Mouse (Mus musculus): ENCODE results near the gene Fasn.
A peak's percentile ranks its signal among the peaks of the same experiment; 100 is the strongest.

Gene Fasn

GRCm38 (mm10) chr11:120826016-120826953 is 1.9 kb upstream of the Fasn start:
- DNase-seq: no peak

GRCm38 (mm10) chr11:120825289-120825863 is 1.0 kb upstream of the Fasn start:
- peak in 1 of 2 experiments; percentile 14 for DNase-seq

- no peak for DNase-seq
Observed at GRCm38 (mm10) chr11:120824787-120825288, 491 bp upstream of the Fasn start.

- peak in 1 of 2 experiments; percentile 62 for DNase-seq
Observed at GRCm38 (mm10) chr11:120823551-120823947, 798 bp downstream of the Fasn start.

- DNase-seq: peak; percentile 39 to 44
Observed at GRCm38 (mm10) chr11:120822831-120823550, 1.4 kb downstream of the Fasn start.

GRCm38 (mm10) chr11:120822321-120822720 is 2.0 kb downstream of the Fasn start:
- no peak for DNase-seq

GRCm38 (mm10) chr11:120821076-120821922 is 3.0 kb downstream of the Fasn start:
- DNase-seq: no peak

- no peak for DNase-seq
Observed at GRCm38 (mm10) chr11:120820546-120820945, 3.8 kb downstream of the Fasn start.

GRCm38 (mm10) chr11:120819556-120819955 is 4.8 kb downstream of the Fasn start:
- DNase-seq: no peak

- DNase-seq: no peak
Observed at GRCm38 (mm10) chr11:120818251-120818650, 6.1 kb downstream of the Fasn start.

GRCm38 (mm10) chr11:120817358-120817757 is 7.0 kb downstream of the Fasn start:
- no peak for DNase-seq

GRCm38 (mm10) chr11:120812068-120812467 is 12.3 kb downstream of the Fasn start:
- DNase-seq: no peak

- no peak for DNase-seq
Observed at GRCm38 (mm10) chr11:120808010-120808409, 16.3 kb downstream of the Fasn start.

GRCm38 (mm10) chr11:120805375-120806298 is 18.7 kb downstream of the Fasn start:
- DNase-seq: no peak

GRCm38 (mm10) chr11:120804769-120805168 is 19.6 kb downstream of the Fasn start:
- no peak for DNase-seq

GRCm38 (mm10) chr11:120804274-120804673 is 20.1 kb downstream of the Fasn start:
- no peak for DNase-seq

- DNase-seq: peak; percentile 88 to 89
Observed at GRCm38 (mm10) chr11:120800061-120800904, 24.1 kb downstream of the Fasn start.

- no peak for DNase-seq
Observed at GRCm38 (mm10) chr11:120799316-120799890, 24.9 kb downstream of the Fasn start.

GRCm38 (mm10) chr11:120798244-120798643 is 26.1 kb downstream of the Fasn start:
- no peak for DNase-seq

GRCm38 (mm10) chr11:120796614-120796946 is 27.8 kb downstream of the Fasn start:
- no peak for DNase-seq

Data from B cell, adult 2 months (primary cell).